Mouse (Mus musculus) kidney, adult 18-20 months (tissue): ENCODE measurements around the gene D1Ertd622e.
A peak's percentile ranks its signal among the peaks of the same experiment; 100 is the strongest.
"Not testable (repeated sequence)": the region's sequence is repeated elsewhere in the genome, so short reads cannot be mapped to it uniquely, and the experiment has no call there.

Experiments used
- DNase-seq: peaks from one replicate; pipeline ENCODE4 v3.0.0; 2021

D1Ertd622e gene

DNA sequence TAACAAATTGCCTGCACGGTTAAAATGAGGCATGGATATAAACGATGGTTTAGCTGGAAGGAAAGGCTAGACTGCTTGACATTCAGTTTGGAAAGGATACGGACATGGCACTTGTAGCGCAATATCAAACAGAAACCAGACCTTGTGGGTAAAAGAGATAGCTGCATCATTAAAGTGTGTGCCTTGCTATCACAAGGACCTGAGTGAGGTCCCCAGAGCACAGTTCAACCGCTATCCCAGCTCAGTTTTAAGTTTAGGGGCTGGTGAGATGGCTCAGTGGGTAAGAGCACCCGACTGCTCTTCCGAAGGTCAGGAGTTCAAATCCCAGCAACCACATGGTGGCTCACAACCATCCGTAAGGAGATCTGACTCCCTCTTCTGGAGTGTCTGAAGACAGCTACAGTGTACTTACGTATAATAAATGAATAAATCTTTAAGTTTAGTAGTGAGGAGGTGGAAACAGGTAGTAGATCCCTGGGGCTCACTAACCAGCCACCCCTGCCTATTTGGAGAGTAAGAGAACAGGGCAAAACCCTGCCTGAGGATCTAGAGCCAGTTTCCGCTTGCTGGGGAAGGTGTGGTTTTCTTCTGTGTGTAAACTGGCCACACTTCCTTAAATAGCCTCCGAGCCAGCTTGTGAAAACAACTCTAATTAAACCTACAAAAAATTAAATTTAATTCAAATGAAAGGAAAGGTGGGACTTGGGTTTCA is 29.2 kb downstream of the D1Ertd622e start:
- no peak for DNase-seq

DNA sequence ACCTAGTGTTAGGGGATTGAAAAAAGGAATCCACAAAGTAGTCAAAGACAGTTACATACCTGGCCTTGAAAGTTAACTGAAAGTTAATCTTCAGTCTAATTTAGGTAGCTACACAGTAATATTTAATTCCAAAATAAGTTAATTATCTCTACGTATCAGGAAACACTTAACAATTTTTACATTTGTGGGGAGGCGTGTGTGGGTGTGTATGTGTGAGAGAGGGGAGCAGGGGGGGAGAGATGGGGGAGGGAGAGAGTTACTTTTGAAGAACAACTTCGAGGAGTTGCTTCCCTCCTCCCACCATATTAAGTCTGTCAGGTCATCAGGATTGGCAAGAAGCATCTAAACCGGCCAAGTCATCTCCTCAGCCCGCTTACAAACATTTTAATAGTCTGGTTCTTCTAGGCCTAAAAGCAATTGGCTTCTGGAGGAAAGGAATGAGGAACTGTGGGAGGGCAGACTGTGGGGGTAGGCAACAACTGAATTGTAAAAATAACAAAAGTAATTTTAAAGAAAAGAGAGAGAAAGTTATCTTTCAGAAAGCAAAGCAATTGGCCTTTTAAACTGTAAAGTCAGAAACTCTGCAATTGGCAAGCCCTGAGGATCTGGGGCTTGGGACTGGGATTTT is 29.9 kb downstream of the D1Ertd622e start:
- no peak for DNase-seq

DNA sequence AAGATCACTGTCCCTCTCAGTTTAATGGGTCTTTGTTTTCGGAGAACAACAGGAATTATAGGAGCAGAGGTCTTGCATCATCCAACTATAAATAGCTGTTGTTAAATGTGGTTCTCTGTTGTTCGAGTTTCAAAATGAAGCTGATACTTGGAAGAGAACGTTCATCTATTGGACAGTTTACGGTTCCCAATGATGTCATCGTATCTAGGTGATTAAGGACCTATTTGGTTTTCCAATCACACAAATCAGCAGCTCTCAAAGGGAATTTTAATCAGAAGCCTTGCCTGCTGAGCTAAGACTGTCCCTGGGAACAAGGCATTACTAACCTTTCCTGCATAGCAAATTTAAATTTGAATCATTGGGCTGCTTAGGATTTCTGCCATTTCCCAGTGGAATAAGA is 31.7 kb downstream of the D1Ertd622e start:
- DNase-seq, result no peak

DNA sequence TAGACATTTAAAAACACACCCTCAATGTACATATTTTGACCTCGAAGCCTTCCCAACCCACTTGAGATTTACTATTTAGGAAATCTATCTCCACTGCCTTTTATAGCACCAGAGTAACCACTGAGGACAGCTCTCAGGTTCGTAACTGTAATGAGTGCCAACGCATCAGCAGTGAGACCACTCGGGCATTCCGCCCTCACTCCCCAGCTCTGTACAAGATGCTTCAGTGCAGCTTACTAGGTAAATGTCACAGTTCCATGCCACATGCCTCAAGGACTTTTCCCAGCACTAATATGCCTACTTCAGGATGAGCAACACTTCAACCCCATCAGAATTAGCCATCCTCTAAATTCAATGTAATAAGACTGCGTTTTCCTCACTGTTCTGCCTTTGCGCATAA is 33.0 kb downstream of the D1Ertd622e start:
- no peak for DNase-seq

DNA sequence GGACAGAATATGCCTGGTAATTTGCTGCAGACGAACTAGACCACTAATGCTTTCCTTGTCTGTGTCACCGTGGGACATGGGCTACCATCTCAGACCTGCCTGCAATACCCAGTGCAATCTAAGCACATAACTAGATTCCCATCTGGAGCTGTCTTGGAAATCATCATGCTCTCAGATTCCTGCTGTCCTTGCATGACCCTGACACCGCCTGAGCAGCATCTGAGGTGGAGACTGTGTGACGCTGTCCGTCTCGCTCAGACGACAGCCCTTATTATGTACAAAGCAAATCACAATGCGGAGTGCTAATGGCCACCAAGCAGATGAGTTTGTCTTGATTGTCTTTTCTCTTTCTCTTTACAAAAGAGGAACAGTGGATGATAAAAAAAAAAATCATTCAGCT is 33.9 kb downstream of the D1Ertd622e start:
- DNase-seq, result no peak

DNA sequence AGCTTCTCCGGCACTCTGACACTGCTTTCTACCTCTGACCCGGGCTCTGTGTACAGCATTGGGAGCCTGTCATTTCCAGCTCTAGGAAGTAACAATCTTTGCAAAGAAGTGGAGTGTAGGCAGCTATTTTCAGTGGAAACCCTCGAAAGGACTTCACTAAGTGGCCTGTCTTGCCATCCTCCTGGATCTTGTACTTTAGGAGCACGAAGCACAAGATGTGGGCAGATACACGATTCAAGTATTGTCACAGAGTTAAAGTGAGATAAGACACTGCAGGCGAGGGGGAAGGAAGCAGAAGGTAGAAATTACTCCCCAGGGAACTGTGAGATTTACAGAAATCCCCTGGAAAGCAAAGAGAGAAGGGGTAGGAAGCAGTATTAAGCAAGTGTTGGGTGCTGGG is 36.4 kb downstream of the D1Ertd622e start:
- no peak for DNase-seq

DNA sequence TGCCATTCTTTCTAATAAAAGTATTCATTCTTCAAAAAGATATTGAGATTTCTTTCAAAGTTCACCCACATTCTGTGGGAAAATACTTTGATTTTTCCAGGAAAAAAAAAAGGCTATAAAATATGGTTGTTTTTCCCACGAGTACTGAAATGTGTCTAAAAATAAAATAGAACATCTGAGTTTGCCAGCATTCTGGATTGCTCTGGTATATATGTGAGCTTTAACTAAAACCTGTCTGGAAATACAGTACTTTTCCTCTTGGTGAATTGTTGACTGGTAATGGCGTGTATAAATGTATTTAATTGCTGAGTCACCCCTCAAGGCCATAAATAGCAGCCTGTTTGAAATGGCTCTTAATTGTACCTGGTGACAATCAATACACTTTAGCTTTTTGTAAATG is 37.5 kb downstream of the D1Ertd622e start:
- DNase-seq, result no peak

DNA sequence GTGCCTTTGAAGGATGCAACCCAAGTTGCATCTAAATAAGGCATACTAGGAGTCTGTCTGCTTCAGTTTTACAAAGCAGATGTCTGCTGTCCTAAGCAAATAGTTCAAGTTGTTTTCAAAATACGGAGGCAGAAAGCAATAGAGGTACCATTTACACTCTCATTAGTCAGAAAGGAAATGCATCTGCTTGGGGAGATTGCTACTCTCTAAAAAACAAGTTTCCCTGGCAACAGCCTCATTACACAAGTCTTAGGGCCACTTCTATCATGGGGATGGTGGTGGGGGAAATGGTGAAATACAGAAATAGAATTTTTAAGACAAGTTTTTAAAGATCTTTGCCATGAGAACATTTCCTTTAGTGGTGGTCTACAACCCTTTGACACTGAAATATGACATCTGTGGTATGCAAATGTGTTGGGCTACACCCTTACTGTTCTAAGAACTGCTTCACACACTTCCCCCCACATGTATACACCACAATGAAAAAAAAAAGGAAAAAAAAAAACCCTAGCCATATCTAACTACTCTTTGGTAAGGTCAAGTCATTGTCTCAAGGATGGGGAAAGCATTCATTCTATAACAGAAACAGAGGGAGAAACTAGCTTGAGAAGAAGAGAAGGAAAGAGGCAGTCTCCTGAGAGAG is 38.5 kb downstream of the D1Ertd622e start:
- DNase-seq, result no peak

DNA sequence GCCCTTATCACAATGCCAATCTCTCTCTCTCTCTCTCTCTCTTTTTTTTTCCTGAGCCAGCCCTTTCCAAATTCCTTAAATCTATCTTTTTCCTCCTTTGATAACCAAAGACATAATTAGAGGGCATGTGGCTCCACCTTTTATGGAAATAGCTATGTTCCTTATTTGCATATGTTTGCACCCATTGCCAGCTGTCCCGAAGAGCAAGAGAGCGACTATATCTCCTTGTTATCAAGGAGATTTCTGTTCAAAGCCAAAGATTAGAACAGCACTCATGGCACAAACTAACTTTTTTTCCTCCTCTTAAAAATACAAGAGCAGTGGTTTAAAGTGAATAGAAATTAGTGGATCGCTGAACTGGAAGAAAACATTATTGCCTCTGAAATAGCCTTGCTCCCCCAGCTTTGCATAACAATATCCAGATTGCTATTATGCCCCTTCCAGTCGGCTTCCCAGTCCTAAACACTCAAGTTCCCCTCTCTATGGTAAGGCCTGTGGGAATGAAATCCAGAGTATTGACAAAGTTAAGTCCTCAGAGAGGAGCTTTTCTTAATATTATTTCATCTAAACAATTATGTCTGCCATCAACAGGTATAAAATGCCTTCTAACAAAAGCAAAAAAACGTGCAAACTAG is 39.2 kb downstream of the D1Ertd622e start:
- no peak for DNase-seq

DNA sequence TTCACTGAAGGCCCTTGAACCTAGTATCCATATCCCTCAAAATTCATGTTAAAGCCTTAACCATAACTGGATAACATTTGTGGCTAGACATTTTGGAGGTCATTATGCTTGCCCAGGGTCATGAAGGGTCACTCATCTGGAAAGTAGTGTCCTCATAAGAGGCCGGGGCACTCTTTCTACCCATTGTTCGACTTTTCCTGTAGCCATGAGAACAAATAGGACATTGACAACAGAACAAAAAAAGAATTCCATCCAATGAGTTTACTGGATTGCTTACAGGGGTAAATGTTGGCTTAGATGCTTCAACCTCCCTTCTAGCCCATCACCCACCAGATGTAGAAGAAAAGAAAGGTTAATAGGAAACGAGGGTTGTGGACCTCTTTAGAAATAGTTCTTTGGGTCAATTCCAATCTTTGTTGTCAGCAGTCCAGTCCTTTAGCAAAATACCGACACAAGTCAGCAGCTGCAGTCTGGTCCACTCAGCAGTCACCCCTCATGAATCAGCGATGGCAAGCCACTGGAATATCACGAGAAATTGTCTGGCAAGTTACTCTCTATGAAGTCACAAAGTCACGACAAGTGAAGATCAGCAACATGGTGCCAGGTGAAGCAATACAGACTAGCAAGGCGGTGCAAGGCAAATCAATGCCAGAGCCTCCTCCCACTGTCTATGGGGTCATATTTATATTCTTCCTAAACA is 42.1 kb downstream of the D1Ertd622e start:
- no peak for DNase-seq

DNA sequence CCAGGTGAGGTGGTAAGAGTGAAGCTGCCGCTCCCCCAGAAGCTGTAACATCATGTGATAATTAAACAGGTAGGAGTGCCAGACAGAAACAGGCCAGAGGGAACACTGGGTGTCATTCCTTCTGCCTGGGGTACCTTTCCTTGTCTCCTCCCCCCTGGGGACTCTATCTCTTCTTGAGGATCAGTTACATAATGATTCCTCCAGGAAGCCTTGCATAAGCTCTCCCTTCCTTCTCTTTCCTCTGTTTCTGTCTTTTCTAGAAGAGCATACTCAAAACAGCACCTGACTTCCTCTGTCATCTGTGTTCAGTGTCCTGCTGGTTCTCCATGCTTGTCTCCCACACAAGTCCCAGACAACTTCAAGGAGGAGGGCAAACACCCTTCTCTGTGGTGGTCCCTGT is 46.3 kb downstream of the D1Ertd622e start:
- DNase-seq, result no peak

DNA sequence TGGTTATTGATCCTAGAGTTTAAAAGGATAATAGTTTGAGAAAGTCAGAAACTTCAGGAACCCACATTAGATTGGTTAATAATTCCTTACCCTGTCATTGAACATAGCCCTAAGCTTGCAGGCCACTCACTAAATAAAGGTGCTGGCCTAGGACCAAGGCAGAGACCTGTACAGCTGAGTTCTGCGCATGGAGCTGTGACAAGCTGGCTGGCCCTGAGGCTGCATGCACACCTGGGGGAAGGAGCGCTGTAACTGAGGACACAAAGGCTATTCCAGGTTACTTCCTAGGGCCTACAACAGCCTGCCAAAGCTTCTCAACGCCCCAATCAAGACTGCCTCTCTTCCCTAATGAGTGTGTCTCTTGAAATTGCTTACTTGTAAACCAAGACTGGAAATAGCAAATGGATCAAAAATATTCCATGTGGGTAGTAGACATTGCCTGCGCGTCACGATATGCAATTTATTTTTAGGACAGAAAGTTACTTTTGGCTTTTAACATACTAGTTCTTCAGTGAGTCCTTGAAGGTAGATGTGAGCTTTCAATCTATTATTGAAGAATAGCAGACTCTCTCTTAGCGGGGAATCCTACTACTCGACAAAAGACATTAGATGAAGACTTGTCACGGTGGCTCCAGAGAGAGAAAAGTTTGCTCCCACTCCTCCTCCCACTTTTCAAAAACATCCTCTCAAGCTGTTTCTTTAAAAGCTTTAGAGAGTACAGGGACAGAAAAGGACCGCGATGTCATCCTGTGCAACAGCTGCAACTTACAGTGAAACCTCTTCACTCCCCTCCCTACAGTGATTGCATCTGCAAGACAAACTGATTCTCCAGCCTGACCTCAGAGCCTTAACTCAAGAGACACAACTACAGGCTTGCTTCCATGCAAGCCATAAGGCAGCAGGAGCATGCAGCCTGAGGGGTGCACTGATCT is 47.1 kb downstream of the D1Ertd622e start:
- peak; percentile 62 for DNase-seq

DNA sequence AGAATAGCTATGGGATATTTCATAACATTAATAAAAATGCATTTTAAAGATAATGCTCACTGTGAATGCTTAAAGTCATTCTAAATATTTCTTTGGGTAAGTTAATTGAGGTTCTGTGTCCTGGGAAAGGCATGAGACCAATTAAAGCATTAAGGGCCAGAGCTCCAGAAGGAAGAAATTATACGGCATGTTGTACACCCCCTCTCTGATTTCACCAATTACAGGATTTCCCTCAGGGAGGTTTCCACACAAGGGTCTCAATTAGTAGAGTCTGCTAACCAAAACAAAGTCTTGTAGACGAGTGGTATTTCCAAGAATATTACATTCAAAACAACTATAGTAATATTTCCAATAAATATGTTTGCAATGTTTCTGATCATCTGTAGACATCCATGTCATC is 50.1 kb downstream of the D1Ertd622e start:
- no peak for DNase-seq

DNA sequence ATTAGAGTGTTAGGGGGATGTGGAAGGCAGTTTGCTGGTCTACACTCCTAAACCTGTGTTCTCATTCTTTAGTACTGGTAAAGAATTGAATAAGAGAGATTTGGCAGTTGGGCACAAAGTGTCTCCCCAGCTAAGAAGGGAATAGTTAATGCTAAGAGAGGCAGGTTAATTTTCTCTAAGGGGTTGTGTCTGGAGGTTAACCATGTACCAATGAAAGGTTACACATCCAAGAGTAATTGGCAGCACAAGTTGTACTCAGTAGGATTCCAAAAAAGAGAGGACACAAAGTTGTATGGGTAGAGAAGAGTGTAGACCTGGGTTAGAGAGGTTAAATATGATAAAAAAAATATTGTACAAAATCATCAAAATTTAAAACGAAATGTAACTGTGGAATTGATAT is 58.5 kb downstream of the D1Ertd622e start:
- no peak for DNase-seq

DNA sequence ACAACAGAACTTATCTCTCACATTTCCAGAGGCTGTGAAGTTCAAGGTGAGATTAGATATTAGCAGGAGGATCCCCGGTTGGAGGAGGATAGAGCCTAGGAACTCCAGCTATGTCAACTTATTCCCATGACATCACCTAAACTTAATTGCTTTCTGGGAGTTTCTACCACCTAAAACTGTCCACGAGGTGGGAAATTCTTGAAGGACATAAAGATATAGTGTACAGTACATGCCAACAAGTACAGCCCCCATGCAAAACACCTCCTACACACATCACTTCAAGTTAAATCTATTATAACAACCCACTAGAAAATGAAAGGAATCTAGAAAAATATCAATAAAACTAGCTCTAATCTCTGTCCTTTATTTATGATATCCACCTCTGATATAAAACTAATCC is 61.5 kb downstream of the D1Ertd622e start:
- no peak for DNase-seq

DNA sequence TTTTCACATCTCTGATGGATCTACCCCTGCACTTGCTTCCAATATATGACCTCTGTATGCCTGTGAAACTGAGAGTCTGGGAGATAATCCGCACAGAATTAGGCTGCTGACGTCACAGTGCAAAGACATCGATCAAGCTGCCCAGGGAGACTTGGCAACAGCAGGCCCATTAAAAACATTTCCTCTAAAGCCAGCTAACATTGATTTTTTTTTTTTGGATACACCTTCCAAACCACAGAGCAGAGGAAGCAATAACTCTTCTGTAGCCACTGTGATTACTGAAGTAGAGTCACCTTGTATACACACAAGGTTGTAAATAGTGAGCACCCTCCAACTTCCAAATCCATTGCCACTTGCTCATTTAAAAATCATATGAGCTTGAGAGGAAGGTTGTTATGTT is 62.8 kb downstream of the D1Ertd622e start:
- no peak for DNase-seq

DNA sequence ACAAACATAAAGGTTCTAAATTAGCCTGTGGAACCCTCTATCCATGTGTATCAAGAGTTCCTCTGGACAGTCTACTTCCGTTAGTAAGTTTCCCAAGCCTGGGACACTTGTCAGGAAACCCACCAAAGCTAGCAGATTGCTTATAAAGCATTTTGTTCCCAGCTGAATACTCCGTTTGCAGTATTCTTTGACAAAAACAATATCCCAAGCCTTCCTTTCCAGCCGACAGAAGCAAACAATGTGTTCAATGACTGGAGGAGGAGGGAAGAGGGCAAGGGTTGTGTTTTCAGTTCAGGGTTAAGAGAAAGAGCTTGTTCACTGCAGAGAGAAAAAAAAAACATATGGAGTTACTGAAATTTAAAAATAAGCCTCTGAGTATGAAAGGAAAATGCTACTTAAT is 73.3 kb downstream of the D1Ertd622e start:
- DNase-seq, result no peak

DNA sequence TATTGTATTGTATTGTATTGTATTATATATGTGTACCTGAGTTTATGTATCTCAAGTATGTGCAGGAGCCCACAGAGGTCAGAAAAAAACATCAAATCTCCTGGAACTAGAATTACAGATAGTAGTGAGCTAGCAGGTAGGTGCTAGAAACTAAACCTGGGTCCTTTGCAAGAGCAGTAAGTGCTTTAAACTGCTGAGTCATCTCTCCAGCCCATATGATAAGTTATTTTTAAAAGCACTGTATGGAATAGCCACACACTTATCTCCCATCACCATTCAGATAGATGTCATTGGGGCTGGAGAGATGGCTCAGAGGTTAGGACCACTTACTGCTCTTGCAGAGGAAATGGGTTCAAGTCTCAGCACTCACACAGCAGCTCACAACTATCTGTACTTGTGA is 76.8 kb downstream of the D1Ertd622e start:
- no peak for DNase-seq

DNA sequence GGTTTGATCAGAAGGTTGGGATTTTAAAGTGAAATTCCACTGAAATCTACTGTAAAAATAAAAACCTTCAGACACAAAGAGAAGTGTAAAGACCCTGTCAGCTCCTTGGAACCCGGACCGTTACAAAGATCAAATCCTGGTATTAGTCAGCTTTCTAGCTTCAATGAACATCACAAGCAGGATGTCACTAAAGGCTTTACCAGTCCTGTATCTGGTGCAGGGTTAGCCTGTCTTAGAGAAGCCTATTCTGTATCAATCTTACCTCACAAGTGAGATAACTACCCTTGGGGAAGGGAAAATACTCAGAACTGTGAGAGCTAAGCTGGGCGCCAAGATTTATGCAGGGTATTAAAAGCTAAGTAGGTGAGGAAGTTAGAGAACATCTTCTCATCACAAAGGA is 77.7 kb downstream of the D1Ertd622e start:
- no peak for DNase-seq

DNA sequence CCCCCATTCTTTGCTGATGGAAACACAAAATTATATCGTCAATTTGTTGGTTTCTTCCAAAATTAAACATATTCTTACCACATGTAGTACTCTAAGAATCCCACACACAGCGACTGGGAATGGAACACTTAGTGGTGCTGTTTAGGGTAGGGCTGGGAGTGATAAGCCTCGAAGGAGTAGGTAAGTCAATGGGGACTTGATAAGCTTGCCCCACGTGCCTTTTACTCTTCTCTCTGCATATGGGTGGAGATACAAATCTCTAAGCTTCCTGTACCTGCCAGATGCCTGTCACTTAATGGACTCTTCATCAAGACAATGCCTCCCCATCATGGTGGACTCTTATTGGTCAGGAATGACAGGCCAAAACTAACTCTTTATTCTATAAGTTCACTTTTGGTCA is 78.8 kb downstream of the D1Ertd622e start:
- DNase-seq, result no peak

DNA sequence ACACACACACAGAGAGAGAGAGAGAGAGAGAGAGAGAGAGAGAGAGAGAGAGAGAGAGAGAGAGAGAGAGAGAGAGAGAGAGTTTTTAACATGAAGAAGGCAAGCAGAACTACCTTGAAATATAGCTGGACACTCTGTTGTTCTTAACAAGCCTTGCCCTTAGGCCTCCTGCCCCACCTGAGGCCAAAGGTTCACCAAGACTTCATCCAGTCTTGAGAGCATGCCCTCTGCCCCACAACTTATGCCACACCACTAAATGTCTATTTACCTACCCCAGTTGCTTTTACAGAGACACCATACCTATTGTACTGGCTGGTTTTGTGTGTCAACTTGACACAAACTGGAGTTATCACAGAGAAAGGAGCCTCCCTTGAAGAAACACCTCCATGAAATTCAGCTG is 81.2 kb downstream of the D1Ertd622e start:
- not testable (repeated sequence) for DNase-seq

DNA sequence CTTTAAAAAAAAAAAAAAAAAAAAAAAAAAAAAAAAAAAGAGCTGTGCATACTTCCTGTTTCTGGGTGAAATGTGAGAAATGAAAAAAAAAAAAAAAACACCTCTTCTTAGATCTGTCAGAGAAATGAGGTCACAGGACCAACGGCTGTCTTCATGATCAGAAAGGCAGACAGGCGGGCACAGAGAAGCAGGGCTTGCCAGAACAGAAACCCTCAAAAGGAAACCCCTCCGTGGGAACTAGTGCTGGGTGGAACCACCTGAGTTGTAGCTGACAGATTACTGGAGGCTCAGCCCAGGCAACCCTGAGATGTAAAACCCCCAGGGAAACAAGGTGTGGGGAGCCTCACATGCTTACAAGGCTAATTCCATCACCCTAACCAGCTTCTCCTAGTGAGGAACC is 81.6 kb downstream of the D1Ertd622e start:
- DNase-seq, result no peak
